Mouse (Mus musculus) embryonic fibroblast, embryonic 13.5 days (primary cell): ENCODE measurements at regions not wholly inside any gene's neighbourhood (a gene's known extent, or its start where the extent isn't known, plus 50 kb on each side); places are given as distances from the start of the nearest gene placed in this dataset.

Experiments
- H3K27ac ChIP-seq: 2 replicates; pipeline ENCODE4 v1.5.1; 2012; ENCODE audit warnings: low read length, control low read depth, inconsistent platforms; ENCODE audit not compliant: insufficient read depth
- H3K4me1 ChIP-seq: 2 replicates; pipeline ENCODE4 v1.6.1; 2011; ENCODE audit warnings: low read length; ENCODE audit not compliant: control insufficient read depth, insufficient read depth
- H3K4me3 ChIP-seq: 2 replicates; pipeline ENCODE4 v1.5.1; 2011; ENCODE audit warnings: mild to moderate bottlenecking, control low read depth, low read length; ENCODE audit not compliant: insufficient read depth
- CTCF ChIP-seq: IDR thresholded peaks from 2 replicates; pipeline ENCODE4 v1.5.1; 2011; ENCODE audit warnings: mild to moderate bottlenecking, control low read depth, low read length, moderate library complexity, borderline replicate concordance; ENCODE audit not compliant: insufficient read depth
- POLR2A ChIP-seq: IDR thresholded peaks from 2 replicates; pipeline ENCODE4 v1.6.1; 2011; ENCODE audit warnings: low read depth, mild to moderate bottlenecking, control low read depth, low read length, moderate library complexity

GRCm38 (mm10) chr4:124506083-124506647 lies 104.4 kb downstream of the 3100002H09Rik start:
- Histone ChIP-seq H3K4me1 (no peaks in the 10 kb centered on the region), H3K4me3 (no peak overlapping the region), H3K27ac (no peak overlapping the region)
- TF ChIP-seq CTCF (no peak), POLR2A (no peak)

GRCm38 (mm10) chr4:124501785-124502184 lies 108.8 kb downstream of the 3100002H09Rik start:
- no peaks in the 10 kb centered on the region for H3K4me1 ChIP-seq

DNA sequence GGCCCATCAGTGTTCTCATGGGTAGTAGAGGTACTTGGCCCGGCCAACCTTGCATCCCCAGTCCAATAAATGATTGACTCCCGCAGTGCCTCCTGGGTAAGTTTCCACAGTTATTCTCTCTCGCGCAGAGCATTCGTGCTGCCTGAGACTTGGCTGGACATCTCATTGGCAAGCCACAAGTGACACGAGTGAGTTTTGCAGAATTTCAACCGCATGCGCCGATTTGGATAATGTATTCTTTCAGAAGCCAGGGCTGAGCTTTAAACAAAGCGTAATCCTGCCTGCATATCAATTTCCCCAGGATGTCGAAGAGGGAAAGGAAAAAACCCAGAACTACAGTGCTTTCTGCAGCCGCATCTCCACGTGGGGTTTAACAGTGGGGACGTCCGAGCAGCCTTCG lies 112.6 kb downstream of the 3100002H09Rik start:
- Histone ChIP-seq H3K27ac (no peak overlapping the region), H3K4me3 (no peak overlapping the region), H3K4me1 (no peaks in the 10 kb centered on the region)
- TF ChIP-seq CTCF, result no peak
- TF ChIP-seq POLR2A, result no peak

More at GRCm38 (mm10) chr4:124501785-124502184, 108.8 kb downstream of the 3100002H09Rik start:
- H3K4me3 ChIP-seq, result no peak overlapping the region
- TF ChIP-seq POLR2A (no peak), CTCF (no peak)
- H3K27ac ChIP-seq, result no peak overlapping the region

GRCm38 (mm10) chr4:124485941-124486581 lies 124.5 kb downstream of the 3100002H09Rik start:
- Histone ChIP-seq H3K4me3 (no peak overlapping the region), H3K27ac (no peak overlapping the region), H3K4me1 (no peaks in the 10 kb centered on the region)
- TF ChIP-seq POLR2A (no peak), CTCF (no peak)

GRCm38 (mm10) chr4:124484613-124485586 lies 125.7 kb downstream of the 3100002H09Rik start:
- TF ChIP-seq POLR2A (no peak), CTCF (no peak)
- no peak overlapping the region for H3K4me3 ChIP-seq
- no peak overlapping the region for H3K27ac ChIP-seq
- H3K4me1 ChIP-seq, result no peaks in the 10 kb centered on the region

- Histone ChIP-seq H3K27ac (no peak overlapping the region), H3K4me1 (0 out of 2 replicates have a peak, but pooled peaks cover 2% of the 10 kb centered on the region), H3K4me3 (no peak overlapping the region)
- TF ChIP-seq POLR2A, result no peak
- TF ChIP-seq CTCF, result no peak
Measured at GRCm38 (mm10) chr4:124477870-124478301, 132.7 kb downstream of the 3100002H09Rik start.

GRCm38 (mm10) chr4:124477359-124477868 lies 133.2 kb downstream of the 3100002H09Rik start:
- no peak for TF ChIP-seq POLR2A
- TF ChIP-seq CTCF, result no peak
- Histone ChIP-seq H3K4me3 (no peak overlapping the region), H3K4me1 (0 out of 2 replicates have a peak, but pooled peaks cover 2% of the 10 kb centered on the region), H3K27ac (no peak overlapping the region)

DNA sequence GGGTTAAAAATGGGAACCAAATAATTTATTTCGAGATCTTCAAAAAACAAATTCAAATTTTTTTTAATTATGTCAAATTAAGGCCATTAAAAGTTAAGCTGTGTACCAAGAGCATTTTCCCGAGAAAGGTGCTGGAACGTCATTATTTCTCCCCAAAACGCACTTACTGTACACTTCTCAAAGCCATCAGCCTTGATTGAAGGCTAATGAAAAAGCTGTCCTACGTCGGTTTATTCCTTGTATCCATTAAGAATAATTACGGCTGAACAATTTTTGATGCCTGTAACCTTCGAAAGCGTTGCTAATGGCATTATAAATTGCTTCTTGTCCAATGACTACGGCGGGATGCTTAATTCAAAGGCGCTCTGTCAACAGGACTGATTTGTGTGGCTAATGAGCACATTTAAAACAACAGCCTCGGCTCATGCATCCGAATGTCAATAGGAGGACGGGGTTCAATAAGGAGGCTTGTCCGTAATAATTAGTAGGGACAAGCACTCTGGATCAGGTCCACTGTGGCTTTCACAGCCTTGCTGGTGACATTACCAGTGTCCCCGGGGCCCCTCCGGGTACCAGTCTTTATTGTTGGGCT lies 145.3 kb downstream of the 3100002H09Rik start:
- no peak overlapping the region for H3K27ac ChIP-seq
- TF ChIP-seq POLR2A (no peak), CTCF (no peak)
- no peaks in the 10 kb centered on the region for H3K4me1 ChIP-seq
- no peak overlapping the region for H3K4me3 ChIP-seq
